24 mouse cellular contexts compared by ENCODE assay signal in the genomic region with DNA sequence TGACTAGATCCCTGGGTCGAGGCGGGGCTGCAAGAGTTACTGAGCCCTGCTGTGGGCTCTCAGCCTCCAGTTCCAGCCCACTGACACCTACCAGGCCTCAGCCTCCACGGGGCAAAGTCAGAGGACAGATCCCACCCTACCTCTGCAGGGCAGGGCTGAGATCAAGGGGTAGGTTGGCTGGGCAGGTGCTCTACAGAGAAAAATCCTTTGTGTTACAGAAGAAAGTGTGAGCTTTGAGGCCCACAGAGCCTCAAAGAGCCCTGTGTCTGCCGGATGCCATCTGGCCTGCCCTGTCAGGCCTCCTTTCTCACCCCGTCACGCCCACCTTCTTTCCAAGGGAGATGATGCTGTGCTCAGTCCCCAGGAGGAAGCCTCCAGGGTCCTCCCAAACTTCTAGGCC.
DNase-seq lines count a peak whose midpoint lies in the region; ATAC-seq and TF ChIP-seq lines count a peak whose summit lies in the region.
"Had no signal": no experiment of that assay in that cellular context is flagged by ENCODE, and none has a peak within 500 bp of the region (broad histone marks: within the 10 kb centered on the region; RNA-seq: fewer than 3 reads in every experiment).

No protein-coding gene starts in this region.

- H3K27ac ChIP-seq in liver, embryonic 12.5 days, result 0 out of 2 replicates have a peak overlapping the region, but pooled peaks have one; percentile 38
- no peak overlapping the region for H3K27ac ChIP-seq in liver, embryonic 11.5 days (ENCODE audit: low read depth, low read length)
- H3K27ac ChIP-seq in thymus, adult 2 months (ENCODE audit: control insufficient read depth, insufficient read depth, low read length), result no peak overlapping the region
- H3K27ac ChIP-seq in limb, embryonic 10.5 days, result 0 out of 2 replicates have a peak overlapping the region, but pooled peaks have one; percentile 2
- no peak overlapping the region for H3K27ac ChIP-seq in midbrain, embryonic 10.5 days (replicated peaks)
- H3K27ac ChIP-seq: embryonic facial prominence, embryonic 13.5 days; forebrain, embryonic 10.5 days; forebrain, embryonic 13.5 days; heart, adult 2 months; heart, embryonic 10.5 days; heart, embryonic 13.5 days; hindbrain, embryonic 14.5 days had no signal

- TF ChIP-seq POLR2A in thymus, adult 2 months (IDR thresholded peaks at IDR 0.05; ENCODE audit: control insufficient read depth, extremely low read depth, insufficient read depth, low read length, poor library complexity), result no peak

- peak; percentile 23 for ATAC-seq in liver, embryonic 12.5 days
- no peak for ATAC-seq in liver, embryonic 11.5 days (replicated peaks; ENCODE audit: low FRiP score)
- ATAC-seq: CD4-positive, CD25-positive, alpha-beta regulatory T cell, adult 4 months; forebrain, embryonic 13.5 days; forebrain, embryonic 16.5 days had no signal

- H3K9me3 ChIP-seq in liver, embryonic 12.5 days (replicated peaks), result no peaks in the 10 kb centered on the region
- H3K9me3 ChIP-seq in liver, embryonic 11.5 days (ENCODE audit: control insufficient read depth, low read length), result no peaks in the 10 kb centered on the region
- no peaks in the 10 kb centered on the region for H3K9me3 ChIP-seq in limb, embryonic 10.5 days (replicated peaks)
- H3K9me3 ChIP-seq in midbrain, embryonic 10.5 days (replicated peaks), result no peaks in the 10 kb centered on the region
- H3K9me3 ChIP-seq: embryonic facial prominence, embryonic 13.5 days; forebrain, embryonic 10.5 days; forebrain, embryonic 13.5 days; heart, embryonic 10.5 days had no signal

- no peak for DNase-seq in liver, embryonic 11.5 days (ENCODE audit: low spot score)
- DNase-seq in thymus, postnatal 10 days (ENCODE audit: low spot score in 2 of 2), result peak; percentile 22 to 28
- no peak for DNase-seq in thymus, adult 2 months
- no peak for DNase-seq in limb, embryonic 10.5 days (ENCODE audit: low spot score)
- DNase-seq in thymus, postnatal 4 days, result peak; percentile 58
- no peak for DNase-seq in midbrain, embryonic 10.5 days (ENCODE audit: low spot score)
- DNase-seq in kidney, postnatal 10 days, result no peak
- DNase-seq: adrenal gland, adult 2 months; adrenal gland, postnatal 14 days; cerebellum, adult 18-20 months; gastrocnemius, postnatal 10 days; gastrocnemius, postnatal 36 days; heart, adult 2 months; heart, postnatal 14 days; heart, postnatal 4 days had no signal

- no peak overlapping the region for H3K4me2 ChIP-seq in liver, embryonic 12.5 days
- H3K4me2 ChIP-seq in liver, embryonic 11.5 days, result no peak overlapping the region
- H3K4me2 ChIP-seq: embryonic facial prominence, embryonic 13.5 days; forebrain, embryonic 13.5 days; heart, embryonic 13.5 days; hindbrain, embryonic 14.5 days had no signal

- H3K36me3 ChIP-seq in liver, embryonic 12.5 days, result peaks cover 33% of the 10 kb centered on the region
- no peaks in the 10 kb centered on the region for H3K36me3 ChIP-seq in liver, embryonic 11.5 days (ENCODE audit: control insufficient read depth, insufficient read depth, low read length)
- H3K36me3 ChIP-seq in thymus, adult 2 months (ENCODE audit: control insufficient read depth, insufficient read depth, low read length), result no peaks in the 10 kb centered on the region
- H3K36me3 ChIP-seq in limb, embryonic 10.5 days, result no peaks in the 10 kb centered on the region
- no peaks in the 10 kb centered on the region for H3K36me3 ChIP-seq in midbrain, embryonic 10.5 days
- H3K36me3 ChIP-seq: embryonic facial prominence, embryonic 13.5 days; forebrain, embryonic 10.5 days; heart, embryonic 10.5 days; heart, embryonic 13.5 days had no signal

- no peak for TF ChIP-seq CTCF in thymus, adult 2 months (IDR thresholded peaks at IDR 0.05; ENCODE audit: borderline replicate concordance, control insufficient read depth, extremely low read depth, insufficient read depth, low read length, poor library complexity)

- no peak overlapping the region for H3K4me3 ChIP-seq in liver, embryonic 12.5 days
- H3K4me3 ChIP-seq in liver, embryonic 11.5 days (ENCODE audit: low read depth, low read length), result no peak overlapping the region
- no peak overlapping the region for H3K4me3 ChIP-seq in thymus, adult 2 months (ENCODE audit: control insufficient read depth, insufficient read depth, low read length)
- no peak overlapping the region for H3K4me3 ChIP-seq in limb, embryonic 10.5 days
- no peak overlapping the region for H3K4me3 ChIP-seq in midbrain, embryonic 10.5 days
- H3K4me3 ChIP-seq: embryonic facial prominence, embryonic 13.5 days; forebrain, embryonic 10.5 days; forebrain, embryonic 13.5 days; heart, adult 2 months; heart, embryonic 10.5 days; heart, embryonic 13.5 days had no signal

- no peak overlapping the region for H3K9ac ChIP-seq in liver, embryonic 12.5 days
- no peak overlapping the region for H3K9ac ChIP-seq in liver, embryonic 11.5 days (ENCODE audit: low read depth, low read length)
- H3K9ac ChIP-seq: embryonic facial prominence, embryonic 13.5 days; forebrain, embryonic 13.5 days; heart, embryonic 13.5 days; hindbrain, embryonic 14.5 days had no signal

- peaks cover 54% of the 10 kb centered on the region for H3K4me1 ChIP-seq in liver, embryonic 12.5 days
- H3K4me1 ChIP-seq in liver, embryonic 11.5 days (replicated peaks; ENCODE audit: control insufficient read depth, insufficient read depth, low read length), result peaks cover 7% of the 10 kb centered on the region; the same call in 1 of the 2 replicates
- peaks cover 10% of the 10 kb centered on the region; the same call in 1 of the 2 replicates for H3K4me1 ChIP-seq in thymus, adult 2 months (replicated peaks; ENCODE audit: control insufficient read depth, insufficient read depth, low read length)
- H3K4me1 ChIP-seq in limb, embryonic 10.5 days, result peaks cover 16% of the 10 kb centered on the region
- H3K4me1 ChIP-seq in midbrain, embryonic 10.5 days, result peaks cover 27% of the 10 kb centered on the region

- WGBS in liver, embryonic 12.5 days (ENCODE audit: insufficient replicate concordance), result 71% methylated on average over 6 of the region's 6 CpGs
- 68% methylated on average over 6 of the region's 6 CpGs for WGBS in liver, embryonic 11.5 days
- WGBS in thymus, adult 2 months, result 52% methylated on average over 6 of the region's 6 CpGs
- 76% methylated on average over 6 of the region's 6 CpGs for WGBS in limb, embryonic 10.5 days
- WGBS in midbrain, embryonic 10.5 days, result 82% methylated on average over 6 of the region's 6 CpGs

- peaks cover 11% of the 10 kb centered on the region; the same call in 1 of the 2 replicates for H3K27me3 ChIP-seq in liver, embryonic 12.5 days (replicated peaks)
- no peaks in the 10 kb centered on the region for H3K27me3 ChIP-seq in liver, embryonic 11.5 days (replicated peaks; ENCODE audit: control insufficient read depth, insufficient read depth, low read length)
- no peaks in the 10 kb centered on the region for H3K27me3 ChIP-seq in thymus, adult 2 months (ENCODE audit: control insufficient read depth, insufficient read depth, low read length)
- H3K27me3 ChIP-seq in limb, embryonic 10.5 days (ENCODE audit: low read depth, poor library complexity, severe bottlenecking), result no peaks in the 10 kb centered on the region
- H3K27me3 ChIP-seq in midbrain, embryonic 10.5 days (ENCODE audit: low read depth, poor library complexity, severe bottlenecking), result no peaks in the 10 kb centered on the region; the same call in 1 of the 2 replicates
- H3K27me3 ChIP-seq: heart, embryonic 13.5 days had no signal

Comparison
In these comparisons a context has a peak if more than half of its experiments do, and no peak if none do; other contexts are left out.
1. H3K27ac ChIP-seq: peak in liver, embryonic 12.5 days (single experiment) and limb, embryonic 10.5 days (single experiment); none in liver, embryonic 11.5 days (single experiment), thymus, adult 2 months (single experiment) and midbrain, embryonic 10.5 days (single experiment).
2. DNase-seq: peak in thymus, postnatal 10 days (2 of 2) and thymus, postnatal 4 days (single experiment); none in liver, embryonic 11.5 days (single experiment), thymus, adult 2 months (single experiment), limb, embryonic 10.5 days (single experiment), midbrain, embryonic 10.5 days (single experiment) and kidney, postnatal 10 days (single experiment).